Mouse (Mus musculus) ES-Bruce4 (cell line): ENCODE measurements at regions not wholly inside any gene's neighbourhood (a gene's known extent, or its start where the extent isn't known, plus 50 kb on each side); places are given as distances from the start of the nearest gene placed in this dataset.

ENCODE experiments used
- CTCF ChIP-seq: IDR thresholded peaks from one replicate; pipeline ENCODE4 v1.8.1; 2011; ENCODE audit warnings: low read depth, low read length
- EP300 ChIP-seq: IDR thresholded peaks from 2 replicates; pipeline ENCODE4 v1.6.1; 2011; ENCODE audit warnings: low read depth, low read length; ENCODE audit not compliant: insufficient read depth

GRCm38 (mm10) chr1:119344046-119344445 is 78.0 kb downstream of the Inhbb start:
- TF ChIP-seq EP300 (no peak), CTCF (no peak)
